Mouse (Mus musculus) ES-E14 (cell line): ENCODE measurements around the gene Lonp2. TPM values are rescaled to one million over a fixed set of nuclear protein-coding genes. Genes with fewer than 3 reads are reported as not detected.

Experiments
- DNase-seq: peaks from one replicate; pipeline ENCODE4 v3.0.0-alpha.2; 2013; ENCODE audit warnings: low read depth, low spot score
- H3K27ac ChIP-seq: 2 replicates; pipeline ENCODE4 v1.5.1; 2012; ENCODE audit warnings: low read depth, mild to moderate bottlenecking, low read length, moderate library complexity, mixed read lengths; ENCODE audit not compliant: poor library complexity, insufficient read depth, severe bottlenecking
- H3K36me3 ChIP-seq: 2 replicates; pipeline ENCODE4 v1.6.1; 2012; ENCODE audit warnings: mild to moderate bottlenecking, low read length, moderate library complexity, mixed read lengths; ENCODE audit not compliant: control insufficient read depth, poor library complexity, insufficient read depth, severe bottlenecking
- H3K4me1 ChIP-seq, 2 experiments: fragments of 150-350 bp in 1 of 2; sonication (generic) in 1 of 2; 2 replicates each; pipeline ENCODE4 v1.6.1; 2012; ENCODE audit warnings: low read length in 2 of 2, mild to moderate bottlenecking in 1 of 2, mixed read lengths in 1 of 2; ENCODE audit not compliant: control insufficient read depth in 2 of 2, insufficient read depth in 2 of 2, poor library complexity in 1 of 2
- H3K4me3 ChIP-seq, 2 experiments: fragments of 150-350 bp in 1 of 2; sonication (generic) in 1 of 2; 2 replicates each; pipeline ENCODE4 v1.5.1; 2012; ENCODE audit warnings: low read length in 2 of 2, low read depth in 1 of 2, mild to moderate bottlenecking in 1 of 2, mixed read lengths in 1 of 2; ENCODE audit not compliant: insufficient read depth in 1 of 2, poor library complexity in 1 of 2, severe bottlenecking in 1 of 2
- H3K9ac ChIP-seq: 2 replicates; pipeline ENCODE4 v1.6.1; 2012; ENCODE audit warnings: low read depth, mild to moderate bottlenecking, low read length, mixed read lengths; ENCODE audit not compliant: poor library complexity, insufficient read depth, severe bottlenecking
- H3K9me3 ChIP-seq: fragments of 150-350 bp; sonication (generic); 2 replicates; pipeline ENCODE4 v1.6.1; 2012; ENCODE audit warnings: low read depth, mild to moderate bottlenecking, low read length; ENCODE audit not compliant: control insufficient read depth, insufficient read depth
- CHD2 ChIP-seq: IDR thresholded peaks from 2 replicates; pipeline ENCODE4 v1.6.1; 2014; ENCODE audit warnings: mild to moderate bottlenecking, low read depth, low read length, inconsistent platforms
- HCFC1 ChIP-seq: IDR thresholded peaks from 2 replicates; pipeline ENCODE4 v1.6.1; 2012; ENCODE audit warnings: low read length, inconsistent platforms, borderline replicate concordance; ENCODE audit not compliant: insufficient read depth
- MAFK ChIP-seq: IDR thresholded peaks from 2 replicates; pipeline ENCODE4 v1.6.1; 2014; ENCODE audit warnings: mild to moderate bottlenecking, low read depth, low read length, inconsistent platforms; ENCODE audit not compliant: insufficient read depth
- ZC3H11A ChIP-seq: IDR thresholded peaks from 2 replicates; pipeline ENCODE4 v1.6.1; 2012; ENCODE audit warnings: low read depth, mild to moderate bottlenecking, inconsistent platforms, low read length, borderline replicate concordance
- ZNF384 ChIP-seq: IDR thresholded peaks from 2 replicates; pipeline ENCODE4 v1.6.1; 2012; ENCODE audit warnings: low read depth, low read length, inconsistent platforms
- in situ Hi-C, 2 experiments: fragments of 600-800 bp; cut with MboI; formaldehyde crosslinking; loops; one replicate each; pipeline ENCODE4 v1.15.1; 2025; ENCODE audit warnings: low sequenced_read_pairs in 2 of 2, inconsistent platforms in 1 of 2; ENCODE audit not compliant: unreplicated experiment in 2 of 2
- total RNA-seq: library from RNA; depleted of rRNA; stranded (reverse); fragments of 300-350 nt; gene quantifications from 2 replicates; pipeline ENCODE4 v1.2.3, GENCODE M21; 2012

Gene Lonp2
- total RNA-seq, 1 experiment, result 39.1 TPM

GRCm38 (mm10) chr8:86759090-86759491 lies 135.2 kb downstream of the Lonp2 start:
- TF ChIP-seq HCFC1, result no peak
- no peak for TF ChIP-seq CHD2
- no peak for TF ChIP-seq ZNF384
- TF ChIP-seq ZC3H11A, result no peak
- TF ChIP-seq MAFK, result no peak
- H3K27ac ChIP-seq, result no peak overlapping the region
- in situ Hi-C loops, result no loop called here
- H3K9me3 ChIP-seq, result no peaks in the 10 kb centered on the region
- H3K4me1 ChIP-seq, result peaks cover 2 to 10% of the 10 kb centered on the region in 2 experiments; a peak in 3 of 4 replicates
- no peak overlapping the region for H3K4me3 ChIP-seq
- no peaks in the 10 kb centered on the region for H3K36me3 ChIP-seq
- H3K9ac ChIP-seq, result no peak overlapping the region
- no peak for DNase-seq

GRCm38 (mm10) chr8:86760746-86761145 lies 136.9 kb downstream of the Lonp2 start:
- no peak overlapping the region for H3K9ac ChIP-seq
- peaks cover 10 to 12% of the 10 kb centered on the region in 2 experiments for H3K4me1 ChIP-seq
- H3K4me3 ChIP-seq, result no peak overlapping the region
- H3K27ac ChIP-seq, result no peak overlapping the region
- TF ChIP-seq ZNF384 (no peak), CHD2 (no peak), HCFC1 (no peak), ZC3H11A (no peak), MAFK (no peak)
- DNase-seq, result no peak
- H3K9me3 ChIP-seq, result no peaks in the 10 kb centered on the region
- H3K36me3 ChIP-seq, result no peaks in the 10 kb centered on the region
- in situ Hi-C loops, result no loop called here

GRCm38 (mm10) chr8:86762806-86763205 lies 139.0 kb downstream of the Lonp2 start:
- Histone ChIP-seq H3K27ac (no peak overlapping the region), H3K4me1 (peaks cover 9 to 10% of the 10 kb centered on the region in 2 experiments), H3K9me3 (no peaks in the 10 kb centered on the region), H3K9ac (no peak overlapping the region), H3K36me3 (no peaks in the 10 kb centered on the region), H3K4me3 (no peak overlapping the region)
- in situ Hi-C loops, result no loop called here
- DNase-seq, result no peak
- TF ChIP-seq CHD2 (no peak), ZC3H11A (no peak), ZNF384 (no peak), HCFC1 (no peak), MAFK (no peak)

GRCm38 (mm10) chr8:86765155-86765554 lies 141.3 kb downstream of the Lonp2 start:
- H3K9ac ChIP-seq, result no peak overlapping the region
- in situ Hi-C loops, result no loop called here
- H3K9me3 ChIP-seq, result no peaks in the 10 kb centered on the region
- H3K4me1 ChIP-seq, result peaks cover 8 to 10% of the 10 kb centered on the region in 2 experiments; a peak in 3 of 4 replicates
- H3K27ac ChIP-seq, result no peak overlapping the region
- H3K4me3 ChIP-seq, result peak overlapping the region in 1 of 2 experiments; percentile 27; a peak in 1 of 4 replicates
- no peak for TF ChIP-seq CHD2
- TF ChIP-seq ZNF384, result no peak
- no peak for TF ChIP-seq MAFK
- TF ChIP-seq HCFC1, result no peak
- TF ChIP-seq ZC3H11A, result no peak
- no peaks in the 10 kb centered on the region for H3K36me3 ChIP-seq
- no peak for DNase-seq

GRCm38 (mm10) chr8:86765669-86766068 lies 141.8 kb downstream of the Lonp2 start:
- Histone ChIP-seq H3K27ac (no peak overlapping the region), H3K36me3 (no peaks in the 10 kb centered on the region), H3K4me1 (peaks cover 5 to 10% of the 10 kb centered on the region in 2 experiments; a peak in 3 of 4 replicates), H3K4me3 (no peak overlapping the region), H3K9me3 (no peaks in the 10 kb centered on the region), H3K9ac (no peak overlapping the region)
- in situ Hi-C loops, result no loop called here
- no peak for DNase-seq
- no peak for TF ChIP-seq HCFC1
- TF ChIP-seq ZNF384, result no peak
- TF ChIP-seq CHD2, result no peak
- TF ChIP-seq MAFK, result no peak
- TF ChIP-seq ZC3H11A, result no peak
